Mouse (Mus musculus) MEL (cell line): ENCODE data around the gene Mettl16. TPM values are rescaled to one million over a fixed set of nuclear protein-coding genes. Genes with fewer than 3 reads are reported as not detected.

Experiments
- DNase-seq: peaks from one replicate; pipeline ENCODE4 v3.0.0; 2011; ENCODE audit warnings: low read depth, low spot score
- H3K27ac ChIP-seq: 2 replicates; pipeline ENCODE4 v1.5.1; 2012; ENCODE audit warnings: low read depth, mild to moderate bottlenecking, control low read depth, low read length, moderate library complexity; ENCODE audit not compliant: control insufficient read depth
- H3K27me3 ChIP-seq, 2 experiments: fragments of 150-350 bp in 1 of 2; sonication (generic) in 1 of 2; 2 replicates each; pipeline ENCODE4 v1.6.1; 2012; ENCODE audit warnings: low read length in 2 of 2, mild to moderate bottlenecking in 2 of 2, improper control_type of control experiment in 1 of 2, moderate library complexity in 1 of 2; ENCODE audit not compliant: insufficient read depth in 2 of 2, control insufficient read depth in 1 of 2
- H3K36me3 ChIP-seq, 2 experiments: 2 replicates each; pipeline ENCODE4 v1.6.1; 2012 to 2014; ENCODE audit warnings: low read length in 2 of 2, improper control_type of control experiment in 1 of 2, inconsistent platforms in 1 of 2, mild to moderate bottlenecking in 1 of 2; ENCODE audit not compliant: insufficient read depth in 2 of 2, control insufficient read depth in 1 of 2
- H3K4me1 ChIP-seq, 2 experiments: fragments of 150-350 bp in 1 of 2; sonication (generic) in 1 of 2; 2 replicates each; pipeline ENCODE4 v1.6.1; 2012; ENCODE audit warnings: low read length in 2 of 2, improper control_type of control experiment in 1 of 2, mild to moderate bottlenecking in 1 of 2; ENCODE audit not compliant: insufficient read depth in 2 of 2, control insufficient read depth in 1 of 2
- H3K4me3 ChIP-seq, 2 experiments: fragments of 150-350 bp in 1 of 2; sonication (generic) in 1 of 2; 2 replicates each; pipeline ENCODE4 v1.5.1; 2012; ENCODE audit warnings: low read depth in 2 of 2, low read length in 2 of 2, mild to moderate bottlenecking in 2 of 2, moderate library complexity in 2 of 2, control low read depth in 1 of 2, improper control_type of control experiment in 1 of 2; ENCODE audit not compliant: control insufficient read depth in 1 of 2, insufficient read depth in 1 of 2
- H3K79me2 ChIP-seq: 2 replicates; pipeline ENCODE4 v1.6.1; 2012; ENCODE audit warnings: mild to moderate bottlenecking, low read length, moderate library complexity; ENCODE audit not compliant: control insufficient read depth, poor library complexity, insufficient read depth
- H3K9ac ChIP-seq: 2 replicates; pipeline ENCODE4 v1.6.1; 2012; ENCODE audit warnings: low read depth, mild to moderate bottlenecking, control low read depth, low read length, moderate library complexity; ENCODE audit not compliant: control insufficient read depth, poor library complexity, severe bottlenecking
- H3K9me3 ChIP-seq: fragments of 150-350 bp; sonication (generic); replicated peaks from 2 replicates; pipeline ENCODE4 v1.6.1; 2012; ENCODE audit warnings: mild to moderate bottlenecking, low read length, improper control_type of control experiment, moderate library complexity; ENCODE audit not compliant: insufficient read depth
- CHD2 ChIP-seq: IDR thresholded peaks from 2 replicates; pipeline ENCODE4 v1.6.1; 2011; ENCODE audit warnings: low read length, improper control_type of control experiment
- CTCF ChIP-seq, 3 experiments: IDR thresholded peaks in 2 of 3; conservative IDR thresholded peaks in 1 of 3; 2 replicates each; pipeline ENCODE4 v1.5.1; 2011 to 2012; ENCODE audit warnings: low read length in 3 of 3, low read depth in 2 of 3, mild to moderate bottlenecking in 2 of 3, improper control_type of control experiment in 1 of 3, inconsistent platforms in 1 of 3, mixed read lengths in 1 of 3, moderate library complexity in 1 of 3; ENCODE audit not compliant: control insufficient read depth in 1 of 3, insufficient read depth in 1 of 3, poor library complexity in 1 of 3, severe bottlenecking in 1 of 3
- E2F4 ChIP-seq: IDR thresholded peaks from 2 replicates; pipeline ENCODE4 v1.6.1; 2011; ENCODE audit warnings: low read depth, low read length, improper control_type of control experiment, borderline replicate concordance
- GATA1 ChIP-seq: IDR thresholded peaks from 2 replicates; pipeline ENCODE4 v1.6.1; 2011; ENCODE audit warnings: low read depth, low read length, improper control_type of control experiment
- HCFC1 ChIP-seq: IDR thresholded peaks from 2 replicates; pipeline ENCODE4 v1.6.1; 2012; ENCODE audit warnings: low read depth, mild to moderate bottlenecking, inconsistent platforms, low read length, improper control_type of control experiment, moderate library complexity
- KAT2A ChIP-seq: conservative IDR thresholded peaks from 2 replicates; pipeline ENCODE4 v1.6.1; 2012; ENCODE audit warnings: low read depth, low read length, improper control_type of control experiment, inconsistent platforms
- MAX ChIP-seq: IDR thresholded peaks from 2 replicates; pipeline ENCODE4 v1.6.1; 2011; ENCODE audit warnings: low read length, improper control_type of control experiment
- MAZ ChIP-seq: IDR thresholded peaks from 2 replicates; pipeline ENCODE4 v1.6.1; 2012; ENCODE audit warnings: low read depth, mild to moderate bottlenecking, inconsistent platforms, low read length, improper control_type of control experiment
- MYC ChIP-seq: IDR thresholded peaks from 2 replicates; pipeline ENCODE4 v1.6.1; 2011; ENCODE audit warnings: low read depth, mild to moderate bottlenecking, low read length, improper control_type of control experiment, moderate library complexity
- NELFE ChIP-seq: IDR thresholded peaks from 2 replicates; pipeline ENCODE4 v1.6.1; 2011; ENCODE audit warnings: low read depth, low read length, improper control_type of control experiment
- NRF1 ChIP-seq: IDR thresholded peaks from 2 replicates; pipeline ENCODE4 v1.6.1; 2014; ENCODE audit warnings: low read depth, mild to moderate bottlenecking, inconsistent platforms, low read length, improper control_type of control experiment, moderate library complexity; ENCODE audit not compliant: poor library complexity, insufficient read depth, severe bottlenecking
- RAD21 ChIP-seq: IDR thresholded peaks from 2 replicates; pipeline ENCODE4 v1.6.1; 2011; ENCODE audit warnings: mild to moderate bottlenecking, low read depth, low read length, improper control_type of control experiment
- RCOR1 ChIP-seq: IDR thresholded peaks from 2 replicates; pipeline ENCODE4 v1.6.1; 2012; ENCODE audit warnings: low read depth, mild to moderate bottlenecking, inconsistent platforms, low read length, improper control_type of control experiment
- SIN3A ChIP-seq: IDR thresholded peaks from 2 replicates; pipeline ENCODE4 v1.6.1; 2012; ENCODE audit warnings: low read length, improper control_type of control experiment, inconsistent platforms
- TAL1 ChIP-seq: IDR thresholded peaks from 2 replicates; pipeline ENCODE4 v1.6.1; 2012; ENCODE audit warnings: mild to moderate bottlenecking, inconsistent platforms, low read length, moderate library complexity, mixed read lengths
- TBP ChIP-seq: IDR thresholded peaks from 2 replicates; pipeline ENCODE4 v1.8.0; 2011; ENCODE audit warnings: low read depth, low read length, improper control_type of control experiment
- TCF12 ChIP-seq: IDR thresholded peaks from 2 replicates; pipeline ENCODE4 v1.6.1; 2014; ENCODE audit warnings: low read depth, mild to moderate bottlenecking, inconsistent platforms, low read length, improper control_type of control experiment, moderate library complexity
- UBTF ChIP-seq: IDR thresholded peaks from 2 replicates; pipeline ENCODE4 v1.6.1; 2012; ENCODE audit warnings: low read depth, mild to moderate bottlenecking, inconsistent platforms, low read length, improper control_type of control experiment, moderate library complexity, borderline replicate concordance; ENCODE audit not compliant: insufficient read depth
- ZC3H11A ChIP-seq: IDR thresholded peaks from 2 replicates; pipeline ENCODE4 v1.6.1; 2012; ENCODE audit warnings: low read depth, mild to moderate bottlenecking, inconsistent platforms, low read length, improper control_type of control experiment
- ZNF384 ChIP-seq: IDR thresholded peaks from 2 replicates; pipeline ENCODE4 v1.6.1; 2012; ENCODE audit warnings: low read depth, mild to moderate bottlenecking, inconsistent platforms, low read length, improper control_type of control experiment
- polyA plus RNA-seq, 2 experiments: library from polyadenylated mRNA; stranded (reverse) in 1 of 2; unstranded in 1 of 2; fragments of >175 nt in 1 of 2; fragments of >200 nt in 1 of 2; gene quantifications; 2 replicates each; pipeline versions ENCODE4 v1.2.1 to v1.2.4; 2012; ENCODE audit warnings: low replicate concordance in 2 of 2, low read depth in 1 of 2; ENCODE audit not compliant: insufficient read length in 2 of 2, insufficient read depth in 1 of 2, missing spikeins in 1 of 2
- total RNA-seq: library from RNA; depleted of rRNA; stranded (reverse); fragments of 300-350 nt; gene quantifications from 2 replicates; pipeline ENCODE4 v1.2.3, GENCODE M21; 2012

The Mettl16 gene
- total and polyA plus RNA-seq, 3 experiments = 76.3 to 116 TPM; not detected in 1

DNA sequence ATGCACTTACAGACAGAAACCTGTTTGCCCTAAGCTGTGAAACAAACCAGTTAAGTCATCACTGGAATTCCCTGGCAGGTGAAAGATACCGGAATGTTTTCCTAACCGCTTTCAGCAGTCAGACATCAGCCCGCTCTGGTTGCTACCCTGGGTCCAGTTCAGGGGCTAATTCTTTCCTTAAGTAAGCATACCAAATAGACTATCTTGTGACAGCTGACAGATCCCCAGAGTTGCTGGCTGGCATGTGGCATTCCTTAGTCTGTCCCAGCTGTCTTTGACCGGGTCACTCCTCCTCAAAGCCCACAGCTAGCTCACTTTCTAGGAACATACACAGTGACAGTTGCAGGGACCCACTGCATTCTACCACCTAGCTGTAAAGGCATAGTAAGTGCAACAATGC lies 22.6 kb upstream of the Mettl16 start:
- Histone ChIP-seq H3K9me3 (no peaks in the 10 kb centered on the region), H3K27ac (no peak overlapping the region), H3K4me1 (no peaks in the 10 kb centered on the region), H3K36me3 (no peaks in the 10 kb centered on the region), H3K9ac (no peak overlapping the region), H3K79me2 (no peaks in the 10 kb centered on the region), H3K4me3 (no peak overlapping the region), H3K27me3 (no peaks in the 10 kb centered on the region)
- no peak for DNase-seq
- TF ChIP-seq ZC3H11A (no peak), ZNF384 (no peak), SIN3A (no peak), MAZ (no peak), RAD21 (no peak), TAL1 (no peak), TCF12 (no peak), E2F4 (no peak), TBP (no peak), MYC (no peak), CHD2 (no peak), RCOR1 (no peak), NELFE (no peak), MAX (no peak), CTCF (IDR thresholded peaks at IDR 0.05 in 2 of 3, conservative IDR thresholded peaks at IDR 0.05 in 1 of 3; ENCODE audit: control insufficient read depth in 1 of 3, insufficient read depth in 1 of 3, low read depth in 2 of 3, low read length in 3 of 3, poor library complexity in 1 of 3, severe bottlenecking in 1 of 3) (no peak), GATA1 (no peak), UBTF (no peak), NRF1 (no peak), HCFC1 (no peak), KAT2A (no peak)

DNA sequence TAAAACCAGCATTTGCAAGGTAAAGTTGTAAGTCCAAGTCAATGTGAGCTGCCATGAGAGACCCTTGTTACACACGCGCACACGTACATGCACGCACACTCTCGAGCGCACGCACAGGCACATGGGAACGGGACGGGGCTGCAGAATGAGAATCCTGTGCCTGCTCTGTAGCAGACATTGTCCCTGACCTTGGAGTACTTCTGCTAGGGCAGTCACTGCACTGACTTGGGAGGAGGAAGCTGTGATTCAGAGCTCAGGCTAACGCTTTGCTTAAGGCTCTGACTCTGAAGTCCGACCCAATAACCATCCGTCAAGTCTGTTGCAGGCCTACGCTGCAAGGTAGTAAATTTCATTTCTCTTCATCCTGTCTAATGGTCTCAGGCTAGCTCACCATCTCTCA lies 21.4 kb upstream of the Mettl16 start:
- no peaks in the 10 kb centered on the region for H3K27me3 ChIP-seq
- no peak overlapping the region for H3K9ac ChIP-seq
- H3K27ac ChIP-seq = no peak overlapping the region
- no peaks in the 10 kb centered on the region for H3K79me2 ChIP-seq
- H3K9me3 ChIP-seq = no peaks in the 10 kb centered on the region
- no peak overlapping the region for H3K4me3 ChIP-seq
- no peak for TF ChIP-seq MYC
- TF ChIP-seq, all 39 proteins: peak for 0
- Histone ChIP-seq H3K36me3 (no peaks in the 10 kb centered on the region), H3K4me1 (no peaks in the 10 kb centered on the region)
- DNase-seq = no peak
